Mouse (Mus musculus): Measurements from ENCODE around the gene Ly6g6d. TPM values are rescaled to one million over a fixed set of nuclear protein-coding genes. Genes with fewer than 3 reads are reported as not detected.

Gene Ly6g6d
- polyA plus RNA-seq, 1 experiment from 2014 or later: 1.1 TPM

GRCm38 (mm10) chr17:35094475-35095365 lies 16.9 kb upstream of the Ly6g6d start:
- no peak overlapping the region for H3K9ac ChIP-seq

DNA sequence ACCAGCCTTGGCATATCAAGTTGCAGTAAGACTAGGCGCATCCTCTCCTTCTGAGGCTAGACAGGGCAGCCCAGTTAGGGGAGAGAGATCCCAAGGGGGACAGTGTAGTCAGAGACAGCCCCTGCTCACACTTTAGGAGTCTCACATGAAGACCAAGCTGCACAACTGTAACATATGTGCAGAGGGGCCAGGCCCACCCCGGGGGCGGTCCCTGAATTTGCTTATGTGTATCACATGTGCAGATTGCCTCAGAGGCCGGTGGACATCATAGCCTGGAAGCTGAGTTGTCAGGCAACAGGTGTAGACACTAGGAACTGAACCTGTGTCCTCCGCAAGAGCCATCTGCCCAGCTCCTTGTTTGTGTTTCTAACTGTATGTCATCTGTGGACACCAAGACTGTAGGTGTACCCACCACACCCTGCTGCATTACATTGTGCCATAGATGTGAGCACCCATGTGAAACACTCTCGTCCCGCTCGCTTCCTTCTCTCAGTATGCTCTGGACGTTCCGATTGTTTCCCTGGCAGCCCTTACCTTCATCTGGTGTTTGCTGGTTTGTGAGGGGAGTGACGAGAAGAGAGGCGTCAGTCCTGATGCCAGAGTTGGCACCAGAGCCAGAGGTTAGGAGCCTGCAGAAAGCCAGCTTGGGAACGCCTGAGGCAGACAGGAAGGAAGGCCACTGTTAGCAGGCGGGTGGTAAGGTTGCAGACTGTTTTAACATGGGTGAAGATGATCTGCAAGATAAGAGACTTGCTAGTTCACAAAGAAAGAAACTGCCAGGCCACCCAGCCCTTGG lies 14.7 kb upstream of the Ly6g6d start:
- Histone ChIP-seq H3K4me3 (no peak overlapping the region), H3K4me2 (no peak overlapping the region), H3K36me3 (peaks cover 67% of the 10 kb centered on the region), H3K27ac (no peak overlapping the region), H3K4me1 (peaks cover 13% of the 10 kb centered on the region), H3K9me3 (no peaks in the 10 kb centered on the region), H3K9ac (no peak overlapping the region), H3K27me3 (no peaks in the 10 kb centered on the region)
- no peak for ATAC-seq (ENCODE audit: insufficient number of reproducible peaks, low FRiP score, low TSS enrichment, low read depth)
- 82% methylated on average over 14 of the region's 14 CpGs for WGBS

More at GRCm38 (mm10) chr17:35094475-35095365, 16.9 kb upstream of the Ly6g6d start:
- peaks cover 88% of the 10 kb centered on the region for H3K36me3 ChIP-seq
- no peak overlapping the region for H3K4me3 ChIP-seq
- H3K27ac ChIP-seq: no peak overlapping the region
- no peaks in the 10 kb centered on the region for H3K27me3 ChIP-seq
- no peak overlapping the region for H3K4me2 ChIP-seq
- 92% methylated on average over 15 of the region's 15 CpGs for WGBS
- H3K4me1 ChIP-seq: peaks cover 13% of the 10 kb centered on the region
- no peaks in the 10 kb centered on the region for H3K9me3 ChIP-seq
- ATAC-seq (ENCODE audit: insufficient number of reproducible peaks, low FRiP score, low TSS enrichment, low read depth): no peak

DNA sequence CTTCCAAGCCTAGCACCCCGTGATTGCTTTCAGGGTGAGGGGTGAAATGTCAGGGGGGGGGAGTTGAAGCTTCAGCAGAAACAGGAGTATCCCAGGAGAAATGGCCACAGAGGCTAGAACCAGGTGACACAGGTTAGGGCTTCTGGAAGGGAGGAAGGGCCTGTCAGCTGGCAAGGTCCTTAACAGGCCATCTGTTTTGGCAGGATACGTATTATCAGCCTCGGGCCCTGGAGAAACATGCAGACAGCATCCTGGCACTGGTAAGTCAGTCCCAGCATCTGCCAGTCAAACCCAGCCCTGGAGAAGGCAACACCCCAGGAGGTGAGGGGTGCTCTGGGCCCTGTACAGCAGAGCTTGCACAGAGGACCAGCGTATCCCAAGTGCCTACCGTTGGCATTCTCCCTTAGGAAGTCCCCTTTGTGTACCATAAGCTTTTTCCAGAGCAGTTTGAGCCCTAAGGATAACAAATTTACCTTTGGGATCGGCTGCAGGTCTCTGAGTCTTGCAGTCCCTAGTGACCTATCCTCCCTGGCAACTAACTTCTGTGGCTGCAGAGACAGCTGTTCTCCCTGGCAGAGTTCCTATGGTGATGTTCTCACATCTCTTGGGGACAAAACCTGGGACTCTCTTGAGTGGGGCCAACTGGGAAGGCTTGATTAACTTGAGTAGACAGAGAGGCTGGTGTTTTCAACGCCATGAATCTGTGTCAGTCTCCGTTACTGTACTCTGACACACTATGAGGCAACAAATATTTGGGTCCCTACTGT lies 12.5 kb upstream of the Ly6g6d start:
- 57% methylated on average over 8 of the region's 8 CpGs for WGBS
- Histone ChIP-seq H3K27me3 (no peaks in the 10 kb centered on the region; the same call in 1 of the 2 replicates), H3K9me3 (no peaks in the 10 kb centered on the region), H3K4me2 (peak overlapping the region; percentile 53), H3K4me1 (peaks cover 13% of the 10 kb centered on the region), H3K27ac (peak overlapping the region; percentile 98; the same call in 1 of the 2 replicates), H3K4me3 (peak overlapping the region; percentile 70), H3K36me3 (peaks cover 44% of the 10 kb centered on the region), H3K9ac (peak overlapping the region; percentile 94)
- ATAC-seq (ENCODE audit: insufficient number of reproducible peaks, low FRiP score, low TSS enrichment, low read depth): no peak

GRCm38 (mm10) chr17:35088825-35089644 lies 11.2 kb upstream of the Ly6g6d start, which contains the start of gene Abhd16a:
TSS of gene Abhd16a (plus strand) at chr17:35089263.
- peak; percentile 96 for ATAC-seq (ENCODE audit: insufficient number of reproducible peaks, low FRiP score, low TSS enrichment, low read depth)
- WGBS: 4% methylated on average over 48 of the region's 67 CpGs

GRCm38 (mm10) chr17:35088151-35088550 lies 10.3 kb upstream of the Ly6g6d start:
- H3K9ac ChIP-seq: no peak overlapping the region
- ATAC-seq (ENCODE audit: insufficient number of reproducible peaks, low FRiP score, low TSS enrichment, low read depth): no peak
- H3K9me3 ChIP-seq: no peaks in the 10 kb centered on the region
- peaks cover 22% of the 10 kb centered on the region for H3K36me3 ChIP-seq
- no peak overlapping the region for H3K4me2 ChIP-seq
- H3K4me1 ChIP-seq: peaks cover 13% of the 10 kb centered on the region
- no peak overlapping the region for H3K27ac ChIP-seq
- WGBS: 53% methylated on average over 2 of the region's 2 CpGs
- no peak overlapping the region for H3K4me3 ChIP-seq
- H3K27me3 ChIP-seq: no peaks in the 10 kb centered on the region; the same call in 1 of the 2 replicates

More at GRCm38 (mm10) chr17:35088825-35089644, 11.2 kb upstream of the Ly6g6d start, which contains the start of gene Abhd16a:
- Histone ChIP-seq H3K4me1 (peaks cover 13% of the 10 kb centered on the region), H3K9ac (peak within 1 kb of the TSS; percentile 94), H3K4me3 (peak within 1 kb of the TSS; percentile 70), H3K27me3 (no peaks in the 10 kb centered on the region; the same call in 1 of the 2 replicates), H3K27ac (peak within 1 kb of the TSS; percentile 98), H3K9me3 (no peaks in the 10 kb centered on the region), H3K4me2 (peak within 1 kb of the TSS; percentile 53), H3K36me3 (peaks cover 31% of the 10 kb centered on the region)

GRCm38 (mm10) chr17:35085208-35085865 lies 7.5 kb upstream of the Ly6g6d start, which contains the start of gene Ly6g6f:
TSS of gene Ly6g6f (minus strand) at chr17:35085610.
- Histone ChIP-seq H3K4me1 (peaks cover 6% of the 10 kb centered on the region), H3K27me3 (no peaks in the 10 kb centered on the region; the same call in 1 of the 2 replicates), H3K27ac (no peak within 1 kb of the TSS), H3K9ac (no peak within 1 kb of the TSS), H3K36me3 (no peaks in the 10 kb centered on the region), H3K4me3 (no peak within 1 kb of the TSS), H3K9me3 (no peaks in the 10 kb centered on the region), H3K4me2 (no peak within 1 kb of the TSS)
- no peak for ATAC-seq (ENCODE audit: insufficient number of reproducible peaks, low FRiP score, low TSS enrichment, low read depth)
- 77% methylated on average over 7 of the region's 7 CpGs for WGBS

DNA sequence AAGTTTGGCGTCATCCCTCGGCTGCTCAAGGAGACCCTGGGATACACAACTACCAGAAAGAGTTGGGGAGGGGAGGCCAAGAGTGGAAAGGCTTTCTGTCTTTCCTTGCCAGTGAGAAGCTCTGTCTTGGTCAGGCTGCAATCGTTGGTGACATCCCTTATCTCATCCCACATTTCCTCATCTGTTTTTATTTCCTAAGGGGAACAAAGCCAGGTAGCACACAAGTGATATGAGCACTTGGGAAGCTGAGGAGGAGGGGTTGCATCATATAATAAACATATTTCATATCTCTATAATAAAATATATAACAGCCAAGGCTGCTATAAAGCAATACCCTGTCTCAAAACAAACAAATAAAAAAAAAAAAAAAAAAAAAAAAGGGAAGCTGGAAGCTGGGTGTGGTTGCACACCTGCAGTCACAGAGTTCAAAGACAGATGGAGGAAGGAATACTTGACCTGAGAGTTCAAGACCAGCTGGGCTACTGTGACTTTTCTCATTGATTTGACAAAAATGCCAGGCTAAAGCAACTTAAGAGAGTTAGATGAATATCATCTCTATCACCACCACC lies 6.1 kb upstream of the Ly6g6d start:
- no peak overlapping the region for H3K27ac ChIP-seq
- no peaks in the 10 kb centered on the region; the same call in 1 of the 2 replicates for H3K27me3 ChIP-seq
- ATAC-seq (ENCODE audit: insufficient number of reproducible peaks, low FRiP score, low TSS enrichment, low read depth): no peak
- no peaks in the 10 kb centered on the region for H3K4me1 ChIP-seq
- 63% methylated on average over 3 of the region's 3 CpGs for WGBS
- H3K9ac ChIP-seq: no peak overlapping the region
- H3K4me2 ChIP-seq: no peak overlapping the region
- H3K4me3 ChIP-seq: no peak overlapping the region
- no peaks in the 10 kb centered on the region for H3K36me3 ChIP-seq
- no peaks in the 10 kb centered on the region for H3K9me3 ChIP-seq

- Histone ChIP-seq H3K4me3 (no peak overlapping the region), H3K9me3 (no peaks in the 10 kb centered on the region), H3K4me1 (0 out of 2 replicates have a peak, but pooled peaks cover 2% of the 10 kb centered on the region), H3K27ac (no peak overlapping the region), H3K36me3 (no peaks in the 10 kb centered on the region), H3K9ac (no peak overlapping the region), H3K4me2 (no peak overlapping the region), H3K27me3 (peaks cover 4% of the 10 kb centered on the region; the same call in 1 of the 2 replicates)
- ATAC-seq (ENCODE audit: insufficient number of reproducible peaks, low FRiP score, low TSS enrichment, low read depth): no peak
- 83% methylated on average over 16 of the region's 16 CpGs for WGBS
Observed at GRCm38 (mm10) chr17:35082841-35083576, 5.1 kb upstream of the Ly6g6d start.

GRCm38 (mm10) chr17:35080710-35081109 lies 2.8 kb upstream of the Ly6g6d start:
- ATAC-seq (ENCODE audit: insufficient number of reproducible peaks, low FRiP score, low TSS enrichment, low read depth): no peak
- Histone ChIP-seq H3K4me1 (peaks cover 15% of the 10 kb centered on the region; the same call in 1 of the 2 replicates), H3K4me3 (no peak overlapping the region), H3K9ac (no peak overlapping the region), H3K9me3 (no peaks in the 10 kb centered on the region), H3K36me3 (no peaks in the 10 kb centered on the region), H3K4me2 (no peak overlapping the region), H3K27me3 (peaks cover 5% of the 10 kb centered on the region; the same call in 1 of the 2 replicates), H3K27ac (no peak overlapping the region)
- WGBS: 80% methylated on average over 4 of the region's 4 CpGs
